Mouse (Mus musculus): ENCODE measurements at regions not wholly inside any gene's neighbourhood (a gene's known extent, or its start where the extent isn't known, plus 50 kb on each side); places are given as distances from the start of the nearest gene placed in this dataset.

GRCm38 (mm10) chr8:50387189-50387588, 1543.4 kb upstream of the Tenm3 start:
- DNase-seq: no peak

- no peak for DNase-seq
These were observed 1539.9 kb upstream of the Tenm3 start for GRCm38 (mm10) chr8:50383697-50384096.

GRCm38 (mm10) chr8:50379745-50380144, 1536.0 kb upstream of the Tenm3 start:
- DNase-seq: peak; percentile 4

GRCm38 (mm10) chr8:50373790-50374189, 1530.0 kb upstream of the Tenm3 start:
- DNase-seq: no peak

- no peak for DNase-seq
These were observed 1482.7 kb upstream of the Tenm3 start for GRCm38 (mm10) chr8:50326485-50326884.

- no peak for DNase-seq
These were observed 1477.7 kb upstream of the Tenm3 start for GRCm38 (mm10) chr8:50321356-50321963.

- DNase-seq: no peak
These were observed 1472.9 kb upstream of the Tenm3 start for GRCm38 (mm10) chr8:50316641-50317040.

- DNase-seq: no peak
These were observed 1466.6 kb upstream of the Tenm3 start for GRCm38 (mm10) chr8:50310308-50310707.

GRCm38 (mm10) chr8:50300316-50300715, 1456.6 kb upstream of the Tenm3 start:
- no peak for DNase-seq

GRCm38 (mm10) chr8:50293501-50293900, 1449.8 kb upstream of the Tenm3 start:
- DNase-seq: peak; percentile 67

GRCm38 (mm10) chr8:50292158-50292557, 1448.4 kb upstream of the Tenm3 start:
- peak; percentile 89 for DNase-seq

GRCm38 (mm10) chr8:50276346-50276745, 1432.6 kb upstream of the Tenm3 start:
- no peak for DNase-seq

GRCm38 (mm10) chr8:50264757-50265156, 1421.0 kb upstream of the Tenm3 start:
- no peak for DNase-seq
